Mouse (Mus musculus) limb, embryonic 15.5 days (tissue): ENCODE measurements around the gene Lrfn3. TPM values are rescaled to one million over a fixed set of nuclear protein-coding genes. Genes with fewer than 3 reads are reported as not detected.

ENCODE experiments used
- ATAC-seq: fragments of 200-750 bp; cut with Nextera tagmentation; 2 replicates; pipeline ENCODE4 v1.8.0; 2017; ENCODE audit warnings: low read depth, moderate TSS enrichment; ENCODE audit not compliant: insufficient number of reproducible peaks, low FRiP score, low TSS enrichment
- H3K27ac ChIP-seq: fragments of 300-500 bp; sonication (generic); 2 replicates; pipeline ENCODE4 v1.5.1; 2015; ENCODE audit warnings: moderate library complexity, mild to moderate bottlenecking, inconsistent platforms
- H3K27me3 ChIP-seq: fragments of 300-500 bp; sonication (generic); 2 replicates; pipeline ENCODE4 v1.6.1; 2015; ENCODE audit warnings: inconsistent platforms
- H3K36me3 ChIP-seq: fragments of 300-500 bp; sonication (generic); 2 replicates; pipeline ENCODE4 v1.6.1; 2015; ENCODE audit warnings: inconsistent platforms
- H3K4me1 ChIP-seq: fragments of 300-500 bp; sonication (generic); 2 replicates; pipeline ENCODE4 v1.6.1; 2015; ENCODE audit warnings: inconsistent platforms
- H3K4me2 ChIP-seq: fragments of 300-500 bp; sonication (generic); 2 replicates; pipeline ENCODE4 v1.6.1; 2015; ENCODE audit warnings: mild to moderate bottlenecking, inconsistent platforms
- H3K4me3 ChIP-seq: fragments of 300-500 bp; sonication (generic); 2 replicates; pipeline ENCODE4 v1.5.1; 2015; ENCODE audit warnings: mild to moderate bottlenecking, inconsistent platforms
- H3K9ac ChIP-seq: fragments of 300-500 bp; sonication (generic); 2 replicates; pipeline ENCODE4 v1.6.1; 2015; ENCODE audit warnings: inconsistent platforms
- H3K9me3 ChIP-seq: fragments of 300-500 bp; sonication (generic); 2 replicates; pipeline ENCODE4 v1.6.1; 2016; ENCODE audit warnings: inconsistent platforms
- WGBS: fragments of 180-500 bp; shearing (Covaris S2); methylation state at CpG from one replicate; pipeline ENCODE4 v1.1.7; 2015; 5-methylcytosine and 5-hydroxymethylcytosine counted together
- polyA plus RNA-seq: library from polyadenylated mRNA; unstranded; fragments of >200 nt; fragmentation: Nextera tagmentation; extraction: Ambion mirVana; gene quantifications from 2 replicates; pipeline ENCODE4 v1.2.1, GENCODE M21; 2015

The Lrfn3 gene
- polyA plus RNA-seq, 1 experiment from 2014 or later = 5.1 TPM

DNA sequence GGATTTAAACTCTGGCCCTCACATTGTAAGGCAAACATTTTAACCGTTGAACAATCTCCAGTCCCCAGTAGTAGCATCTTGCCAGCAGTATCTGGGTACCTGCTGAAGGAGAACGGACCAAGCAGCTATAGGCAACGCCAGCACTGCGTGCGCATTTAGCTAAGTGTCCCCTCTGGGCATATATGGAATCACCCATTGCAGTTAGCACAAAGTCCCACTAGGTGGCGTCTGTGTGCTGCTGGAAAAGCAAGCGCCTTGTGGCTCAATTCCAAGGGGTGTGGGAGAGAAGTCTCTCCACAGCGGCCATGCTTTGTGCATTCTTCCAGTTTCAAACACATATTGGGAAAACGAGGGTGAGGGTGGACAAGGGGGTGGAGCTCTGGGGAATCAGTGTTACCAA is 26.2 kb downstream of the Lrfn3 start:
- Histone ChIP-seq H3K4me3 (no peak overlapping the region), H3K36me3 (no peaks in the 10 kb centered on the region), H3K4me2 (no peak overlapping the region), H3K4me1 (peaks cover 11% of the 10 kb centered on the region), H3K9me3 (no peaks in the 10 kb centered on the region), H3K9ac (no peak overlapping the region), H3K27me3 (peaks cover 27% of the 10 kb centered on the region), H3K27ac (no peak overlapping the region)
- no peak for ATAC-seq
- WGBS = 2% methylated on average over 9 of the region's 9 CpGs

DNA sequence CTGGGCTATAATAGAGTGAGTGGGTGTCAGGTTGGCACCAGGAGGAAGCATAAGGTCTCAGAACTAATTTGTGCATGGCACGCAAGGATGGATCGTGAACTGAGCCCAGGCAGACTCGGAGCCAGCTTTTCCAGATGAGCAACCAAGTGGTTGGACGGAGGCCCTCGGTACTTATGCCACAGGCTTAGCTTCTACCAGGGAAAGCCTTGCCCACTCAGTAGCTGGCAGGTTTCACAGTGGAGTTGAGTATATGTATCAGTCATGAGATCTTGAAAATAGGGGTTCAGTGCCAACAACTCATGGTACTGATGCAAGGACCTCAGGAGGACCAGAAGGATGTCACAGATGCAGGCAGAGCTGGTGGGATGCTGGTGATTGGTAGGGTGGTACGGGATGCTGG is 26.9 kb downstream of the Lrfn3 start:
- Histone ChIP-seq H3K27ac (no peak overlapping the region), H3K9ac (no peak overlapping the region), H3K4me2 (no peak overlapping the region), H3K4me3 (no peak overlapping the region), H3K27me3 (peaks cover 27% of the 10 kb centered on the region), H3K36me3 (no peaks in the 10 kb centered on the region), H3K9me3 (no peaks in the 10 kb centered on the region), H3K4me1 (peaks cover 11% of the 10 kb centered on the region)
- WGBS = 77% methylated on average over 6 of the region's 6 CpGs
- ATAC-seq = no peak

DNA sequence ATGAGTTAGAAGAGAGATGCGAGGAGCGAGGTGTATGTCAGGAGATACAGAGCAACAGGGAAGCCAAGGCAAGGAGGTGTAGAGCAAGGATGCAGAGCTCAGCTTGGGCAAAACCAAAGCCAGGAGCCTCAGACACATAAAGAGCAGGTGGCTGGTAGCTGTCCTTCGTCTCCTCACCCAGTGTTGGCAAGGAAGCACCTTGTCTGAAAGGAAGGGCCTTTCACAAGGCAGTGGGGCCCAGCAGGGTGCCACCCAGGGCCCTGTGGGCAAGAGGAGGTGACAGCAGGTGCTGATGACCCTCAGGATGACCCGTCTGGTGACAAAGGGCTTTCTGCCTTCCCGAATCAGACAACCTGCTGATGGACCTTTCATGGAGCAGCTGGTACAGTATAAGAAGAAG is 28.0 kb downstream of the Lrfn3 start:
- 60% methylated on average over 5 of the region's 5 CpGs for WGBS
- ATAC-seq = no peak
- no peak overlapping the region for H3K4me2 ChIP-seq
- peaks cover 27% of the 10 kb centered on the region for H3K27me3 ChIP-seq
- no peaks in the 10 kb centered on the region for H3K9me3 ChIP-seq
- H3K4me3 ChIP-seq = no peak overlapping the region
- no peak overlapping the region for H3K27ac ChIP-seq
- H3K36me3 ChIP-seq = no peaks in the 10 kb centered on the region
- H3K4me1 ChIP-seq = peaks cover 11% of the 10 kb centered on the region
- no peak overlapping the region for H3K9ac ChIP-seq

- peaks cover 11% of the 10 kb centered on the region for H3K4me1 ChIP-seq
- ATAC-seq = no peak
- no peaks in the 10 kb centered on the region for H3K9me3 ChIP-seq
- no peak overlapping the region for H3K4me2 ChIP-seq
- H3K4me3 ChIP-seq = no peak overlapping the region
- peaks cover 27% of the 10 kb centered on the region for H3K27me3 ChIP-seq
- 0 out of 2 replicates have a peak overlapping the region, but pooled peaks have one; percentile 27 for H3K27ac ChIP-seq
- 22% methylated on average over 4 of the region's 4 CpGs for WGBS
- H3K9ac ChIP-seq = no peak overlapping the region
- H3K36me3 ChIP-seq = no peaks in the 10 kb centered on the region
Observed at GRCm38 (mm10) chr7:30333436-30333835, 29.1 kb downstream of the Lrfn3 start.

GRCm38 (mm10) chr7:30332622-30333259 is 29.8 kb downstream of the Lrfn3 start:
- Histone ChIP-seq H3K36me3 (no peaks in the 10 kb centered on the region), H3K27me3 (peaks cover 27% of the 10 kb centered on the region), H3K27ac (no peak overlapping the region), H3K4me1 (peaks cover 11% of the 10 kb centered on the region), H3K4me3 (no peak overlapping the region), H3K4me2 (no peak overlapping the region), H3K9ac (no peak overlapping the region), H3K9me3 (no peaks in the 10 kb centered on the region)
- WGBS = 62% methylated on average over 18 of the region's 18 CpGs
- no peak for ATAC-seq

DNA sequence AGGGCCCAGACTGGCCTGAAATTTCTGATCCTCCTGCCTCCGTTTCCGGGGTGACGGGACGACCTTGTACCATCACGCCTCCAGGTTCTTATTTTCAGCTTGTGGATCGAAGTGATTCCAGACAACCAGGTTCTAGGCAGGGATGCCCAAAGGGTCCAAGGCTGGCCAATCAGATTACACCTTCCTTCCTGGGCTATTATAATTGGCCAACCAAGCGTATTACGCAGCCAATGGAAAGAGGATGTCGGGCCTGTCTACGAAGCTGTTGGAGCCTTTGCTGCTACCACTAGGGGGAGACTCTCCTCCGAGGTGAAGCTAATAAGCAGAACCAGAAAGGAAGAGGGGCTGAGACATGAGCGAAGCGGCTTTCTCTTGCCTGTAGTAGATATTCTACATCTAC is 30.7 kb downstream of the Lrfn3 start:
- 7% methylated on average over 13 of the region's 13 CpGs for WGBS
- no peaks in the 10 kb centered on the region for H3K36me3 ChIP-seq
- no peak overlapping the region for H3K9ac ChIP-seq
- no peak overlapping the region for H3K4me3 ChIP-seq
- peaks cover 11% of the 10 kb centered on the region for H3K4me1 ChIP-seq
- H3K9me3 ChIP-seq = no peaks in the 10 kb centered on the region
- peaks cover 32% of the 10 kb centered on the region for H3K27me3 ChIP-seq
- no peak overlapping the region for H3K27ac ChIP-seq
- peak; percentile 52; the same call in 1 of the 2 replicates for ATAC-seq
- no peak overlapping the region for H3K4me2 ChIP-seq

DNA sequence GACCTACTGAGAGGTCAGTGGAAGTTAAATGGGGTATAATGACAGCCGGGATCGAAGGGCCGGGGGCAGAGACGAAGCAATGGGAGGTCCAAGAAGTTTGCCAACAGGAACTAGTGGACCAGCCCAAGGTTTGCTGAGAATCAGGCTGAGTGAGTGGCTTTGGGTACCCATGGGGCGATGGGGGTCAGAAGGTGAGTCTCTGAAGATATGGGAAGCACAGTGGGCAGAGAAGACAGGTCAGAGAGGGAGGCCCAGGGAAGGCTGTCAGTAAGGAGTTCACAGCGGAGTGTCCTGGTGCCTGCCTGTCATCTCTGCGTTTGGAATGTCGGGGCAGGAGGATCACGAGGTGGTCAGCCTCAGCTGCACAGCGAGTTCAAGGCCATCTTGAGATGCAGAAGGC is 34.2 kb downstream of the Lrfn3 start:
- Histone ChIP-seq H3K4me1 (peaks cover 2% of the 10 kb centered on the region), H3K9ac (no peak overlapping the region), H3K4me2 (no peak overlapping the region), H3K36me3 (no peaks in the 10 kb centered on the region), H3K27me3 (peaks cover 5% of the 10 kb centered on the region; the same call in 1 of the 2 replicates), H3K9me3 (0 out of 2 replicates have a peak, but pooled peaks cover 5% of the 10 kb centered on the region), H3K27ac (no peak overlapping the region), H3K4me3 (no peak overlapping the region)
- ATAC-seq = no peak
- 45% methylated on average over 10 of the region's 10 CpGs for WGBS

DNA sequence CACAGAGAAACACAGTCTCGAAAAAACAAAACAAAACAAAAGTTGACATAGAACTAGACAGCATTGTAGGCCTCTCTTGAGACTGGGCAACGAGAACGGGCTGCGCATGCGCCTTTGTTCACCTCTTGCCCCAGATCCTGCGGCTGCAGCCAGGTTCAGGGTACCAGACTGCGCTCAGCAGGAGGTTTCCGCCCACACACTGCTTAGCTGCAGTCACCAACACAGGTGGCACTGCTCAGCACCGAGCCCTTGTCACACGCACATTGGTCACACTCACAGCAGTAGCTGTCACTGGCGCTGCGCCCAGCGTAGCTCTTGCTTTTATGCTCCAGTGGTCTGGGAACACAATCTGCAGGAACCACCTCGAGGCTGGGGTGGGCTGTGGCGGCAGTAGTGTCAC is 35.4 kb downstream of the Lrfn3 start:
- H3K9ac ChIP-seq = no peak overlapping the region
- 61% methylated on average over 15 of the region's 15 CpGs for WGBS
- no peak for ATAC-seq

DNA sequence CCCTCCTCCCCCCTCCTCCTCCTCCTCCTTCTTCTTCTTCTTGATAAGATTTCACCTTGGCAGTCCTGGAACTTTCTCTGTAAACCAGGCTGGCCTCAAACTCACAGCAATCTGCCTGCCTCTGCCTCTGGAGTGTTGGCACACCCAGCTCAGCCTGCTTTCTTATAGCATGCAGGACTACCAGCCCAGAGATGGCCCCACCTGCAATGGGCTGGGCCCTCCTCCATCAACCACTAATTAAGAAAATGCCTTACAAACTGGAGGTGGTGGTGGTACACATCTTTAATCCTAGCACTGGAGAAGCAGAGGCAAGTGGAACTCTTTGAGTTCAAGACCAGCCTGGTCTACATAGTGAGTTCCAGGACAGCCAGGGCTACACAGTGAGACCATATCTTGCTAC is 36.1 kb downstream of the Lrfn3 start:
- no peak overlapping the region for H3K4me2 ChIP-seq
- 0 out of 2 replicates have a peak, but pooled peaks cover 5% of the 10 kb centered on the region for H3K9me3 ChIP-seq
- no peak overlapping the region for H3K9ac ChIP-seq
- no peak for ATAC-seq
- no peak overlapping the region for H3K27ac ChIP-seq
- H3K36me3 ChIP-seq = no peaks in the 10 kb centered on the region
- peaks cover 7% of the 10 kb centered on the region for H3K4me1 ChIP-seq
- 0 out of 2 replicates have a peak, but pooled peaks cover 4% of the 10 kb centered on the region for H3K27me3 ChIP-seq
- H3K4me3 ChIP-seq = no peak overlapping the region

More for the DNA sequence above, 35.4 kb downstream of the Lrfn3 start:
- H3K9me3 ChIP-seq = 0 out of 2 replicates have a peak, but pooled peaks cover 5% of the 10 kb centered on the region
- no peak overlapping the region for H3K27ac ChIP-seq
- H3K4me2 ChIP-seq = no peak overlapping the region
- 0 out of 2 replicates have a peak, but pooled peaks cover 4% of the 10 kb centered on the region for H3K27me3 ChIP-seq
- no peak overlapping the region for H3K4me3 ChIP-seq
- H3K36me3 ChIP-seq = no peaks in the 10 kb centered on the region
- H3K4me1 ChIP-seq = peaks cover 5% of the 10 kb centered on the region

GRCm38 (mm10) chr7:30325364-30325763 is 37.2 kb downstream of the Lrfn3 start:
- Histone ChIP-seq H3K27me3 (0 out of 2 replicates have a peak, but pooled peaks cover 4% of the 10 kb centered on the region), H3K9me3 (0 out of 2 replicates have a peak, but pooled peaks cover 5% of the 10 kb centered on the region), H3K27ac (no peak overlapping the region), H3K4me1 (peaks cover 17% of the 10 kb centered on the region), H3K36me3 (no peaks in the 10 kb centered on the region), H3K4me2 (no peak overlapping the region), H3K4me3 (no peak overlapping the region), H3K9ac (no peak overlapping the region)
- 37% methylated on average over 2 of the region's 2 CpGs for WGBS
- ATAC-seq = no peak

DNA sequence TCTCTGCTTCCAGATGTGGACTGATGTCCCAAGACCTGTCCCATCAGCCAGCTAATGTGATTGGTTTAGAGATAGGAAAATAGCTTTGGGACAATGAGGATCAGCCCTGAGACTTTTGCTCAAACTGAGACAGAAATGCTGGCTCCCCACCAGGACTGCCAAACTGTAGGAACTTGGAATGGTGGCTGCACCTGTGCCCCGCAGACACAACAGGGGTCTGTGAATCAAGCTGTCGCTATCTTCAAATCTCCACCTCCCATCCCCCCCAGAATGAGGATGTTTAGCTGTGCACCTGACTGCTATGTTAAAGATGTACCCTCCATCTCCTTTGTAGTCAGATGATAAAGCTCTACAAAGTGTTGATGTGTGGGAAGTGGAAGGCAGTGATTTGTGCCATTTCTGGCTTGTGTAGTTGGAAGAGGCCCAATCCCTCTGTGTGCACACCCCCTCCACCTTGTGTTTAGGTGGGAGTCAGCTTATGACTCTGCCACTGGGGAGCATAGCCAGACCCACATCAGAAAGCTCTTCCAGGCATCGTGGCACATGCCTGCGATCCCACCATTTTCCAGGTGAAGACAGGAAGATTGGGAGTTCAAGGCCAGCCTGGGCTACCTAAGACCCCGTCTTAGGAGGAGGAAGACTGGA is 38.1 kb downstream of the Lrfn3 start:
- 78% methylated on average over 5 of the region's 5 CpGs for WGBS

GRCm38 (mm10) chr7:30323795-30324194 is 38.8 kb downstream of the Lrfn3 start, which contains the start of gene Sdhaf1:
Gene Sdhaf1 (minus strand): TSS chr7:30323895.
- Histone ChIP-seq H3K9me3 (0 out of 2 replicates have a peak, but pooled peaks cover 5% of the 10 kb centered on the region), H3K4me3 (peak within 1 kb of the TSS; percentile 79), H3K27ac (peak within 1 kb of the TSS; percentile 87), H3K36me3 (0 out of 2 replicates have a peak, but pooled peaks cover 4% of the 10 kb centered on the region), H3K9ac (peak within 1 kb of the TSS; percentile 23; the same call in 1 of the 2 replicates), H3K4me1 (peaks cover 17% of the 10 kb centered on the region), H3K27me3 (0 out of 2 replicates have a peak, but pooled peaks cover 4% of the 10 kb centered on the region), H3K4me2 (peak within 1 kb of the TSS; percentile 74)
- ATAC-seq = no peak
- WGBS = 70% methylated on average over 3 of the region's 3 CpGs

More for the DNA sequence above, 38.1 kb downstream of the Lrfn3 start:
- Histone ChIP-seq H3K9ac (no peak overlapping the region), H3K4me3 (no peak overlapping the region), H3K27ac (no peak overlapping the region), H3K9me3 (0 out of 2 replicates have a peak, but pooled peaks cover 5% of the 10 kb centered on the region), H3K27me3 (0 out of 2 replicates have a peak, but pooled peaks cover 4% of the 10 kb centered on the region), H3K36me3 (no peaks in the 10 kb centered on the region), H3K4me1 (peaks cover 17% of the 10 kb centered on the region), H3K4me2 (no peak overlapping the region)
- ATAC-seq = no peak
